Mouse (Mus musculus): ENCODE data around the gene Ddi2.

Ddi2 gene

DNA sequence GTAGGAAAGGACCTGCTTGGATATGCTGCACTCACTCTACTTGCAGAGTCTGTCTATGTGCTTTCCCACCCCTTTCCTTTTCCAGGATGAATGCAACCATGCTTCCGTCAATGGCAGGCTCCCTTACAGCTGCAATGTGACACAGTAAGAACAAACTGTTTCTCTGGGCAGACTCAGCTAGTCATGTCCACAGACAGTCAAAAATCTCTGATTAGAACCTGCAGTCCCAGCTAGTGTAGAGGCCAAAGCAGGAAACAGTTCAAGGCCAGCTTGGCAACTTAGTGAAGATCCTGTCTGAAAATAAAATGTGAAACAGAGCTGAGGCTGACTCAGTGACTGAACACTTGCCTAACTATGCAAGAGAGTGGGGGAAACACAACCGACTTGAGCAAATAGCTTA is 18.6 kb downstream of the Ddi2 start:
- intact Hi-C loops (cut with DNase I) = no loop called here

DNA sequence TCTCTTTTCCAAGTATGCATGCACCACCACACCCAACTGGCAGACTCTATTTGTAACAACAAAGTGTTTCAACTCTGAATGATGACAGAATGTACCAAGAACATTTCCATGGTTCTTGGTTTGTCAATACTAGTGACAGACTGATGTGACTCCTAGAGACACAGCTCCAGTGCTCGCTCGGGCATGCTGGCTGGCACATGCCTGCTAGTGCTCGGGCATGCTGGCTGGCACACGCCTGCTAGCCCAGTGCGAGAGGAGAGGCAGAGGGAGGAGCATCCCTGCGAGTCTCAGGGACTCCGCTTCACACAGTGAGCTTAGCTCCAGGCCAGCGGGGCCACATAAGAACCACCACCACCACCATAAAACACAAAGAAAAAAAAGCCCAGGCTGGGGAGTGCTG is 28.5 kb downstream of the Ddi2 start:
- intact Hi-C loops (cut with DNase I) = no loop called here

DNA sequence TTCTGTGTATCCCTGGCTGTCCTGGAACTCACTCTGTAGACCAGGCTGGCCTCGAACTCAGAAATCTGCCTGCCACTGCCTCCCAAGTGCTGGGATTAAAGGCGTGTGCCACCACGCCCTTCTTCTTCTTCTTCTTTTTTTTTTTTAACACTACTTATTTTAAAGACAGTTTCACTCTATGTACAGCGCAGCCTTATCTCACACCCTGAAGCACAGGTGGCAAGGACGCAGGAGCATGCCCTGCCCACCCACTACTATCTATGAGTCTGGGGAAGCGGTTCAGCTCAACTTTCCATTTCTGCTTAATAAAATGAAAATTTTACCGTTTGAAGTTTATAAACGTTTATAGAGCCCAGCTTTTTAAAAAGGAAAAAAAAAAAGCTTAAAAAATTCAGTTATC is 34.7 kb downstream of the Ddi2 start:
- intact Hi-C loops (cut with DNase I) = no loop called here

DNA sequence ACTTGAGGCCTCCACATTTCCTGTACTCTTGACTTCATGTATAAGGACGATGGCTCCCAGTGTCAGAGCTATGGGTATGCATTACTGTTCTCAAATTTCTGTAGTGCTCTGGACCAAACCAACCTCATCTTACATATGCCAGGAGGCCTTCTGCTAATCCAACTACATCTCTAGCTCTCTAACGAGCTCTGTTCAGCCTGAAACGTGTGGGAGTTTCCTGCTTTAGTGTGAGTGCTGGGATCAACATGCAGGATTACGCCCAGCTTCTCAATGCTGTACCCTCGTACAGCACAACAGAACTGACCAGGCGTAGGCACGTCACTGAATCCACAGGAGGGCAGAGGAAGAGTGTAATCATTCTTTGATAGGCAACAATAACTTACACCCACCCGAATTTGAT is 36.7 kb downstream of the Ddi2 start:
- intact Hi-C loops (cut with DNase I) = no loop called here

DNA sequence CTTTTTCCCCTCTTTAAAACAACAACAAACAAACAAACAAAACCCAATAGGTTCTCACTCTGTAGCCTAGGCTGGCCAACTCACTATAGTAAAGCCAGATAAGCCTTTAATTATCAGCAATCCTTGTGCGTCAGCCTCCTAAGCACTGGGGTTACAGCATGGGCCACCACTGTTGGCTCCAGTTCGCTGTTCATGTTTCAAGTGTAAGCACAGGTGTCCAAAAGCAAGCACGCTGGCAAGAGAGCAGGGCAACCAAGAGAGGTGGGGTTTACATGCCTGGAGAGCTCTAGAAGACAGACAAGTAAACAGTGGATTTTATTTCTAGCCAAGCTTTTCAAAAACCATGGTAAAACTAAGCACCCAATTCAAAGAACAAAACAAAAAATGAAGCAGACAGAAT is 37.1 kb downstream of the Ddi2 start:
- intact Hi-C loops (cut with DNase I) = no loop called here

DNA sequence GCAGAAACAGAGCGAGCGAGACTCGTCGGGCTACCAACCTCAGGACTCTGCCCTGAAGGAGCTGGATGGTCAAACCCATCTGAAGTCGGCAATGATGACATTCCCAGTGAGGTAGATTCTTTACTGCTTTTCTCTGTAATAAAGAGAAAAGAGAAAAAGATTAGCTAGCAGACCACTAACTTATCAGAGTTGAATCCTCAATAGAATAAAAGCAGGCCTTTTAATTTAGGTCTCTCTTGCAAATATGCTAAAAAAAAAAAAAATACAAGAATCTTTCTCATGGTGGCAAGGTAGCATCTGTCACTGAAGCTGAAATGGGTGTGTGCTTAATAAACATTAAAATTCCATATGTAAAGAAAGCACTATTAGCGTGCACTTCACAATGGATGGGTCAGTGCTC is 37.7 kb downstream of the Ddi2 start, which contains the start of gene Rsc1a1:
Gene Rsc1a1, minus strand, starts transcription at position 101 of the 400 bp plus-strand sequence.
- intact Hi-C loops (cut with DNase I) = no loop called here

DNA sequence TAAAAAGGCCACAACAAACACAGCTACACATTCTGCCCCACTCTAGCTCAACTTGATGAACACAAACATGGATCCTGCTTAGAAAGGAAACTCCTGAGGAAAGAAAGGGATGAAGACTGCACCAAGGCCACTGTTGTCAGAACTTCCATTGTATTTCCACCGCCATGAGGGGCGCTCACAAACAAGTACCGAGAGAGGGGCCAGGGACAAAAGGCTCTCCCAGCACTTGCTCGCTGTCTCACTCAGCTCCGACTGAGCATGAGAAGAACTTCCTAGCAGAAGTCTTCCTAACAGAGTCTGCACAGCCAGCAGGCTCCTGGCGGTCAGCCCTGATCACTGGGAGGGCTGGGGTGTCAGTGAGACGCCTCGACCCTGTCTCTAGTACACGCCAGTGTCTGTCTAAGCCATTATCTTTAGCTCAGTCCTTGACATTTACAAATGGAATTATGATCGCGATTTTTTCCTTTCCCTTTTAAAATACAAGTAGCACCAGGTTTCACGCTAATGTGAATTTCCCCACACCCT is 40.5 kb downstream of the Ddi2 start:
- intact Hi-C loops (cut with DNase I) = no loop called here

DNA sequence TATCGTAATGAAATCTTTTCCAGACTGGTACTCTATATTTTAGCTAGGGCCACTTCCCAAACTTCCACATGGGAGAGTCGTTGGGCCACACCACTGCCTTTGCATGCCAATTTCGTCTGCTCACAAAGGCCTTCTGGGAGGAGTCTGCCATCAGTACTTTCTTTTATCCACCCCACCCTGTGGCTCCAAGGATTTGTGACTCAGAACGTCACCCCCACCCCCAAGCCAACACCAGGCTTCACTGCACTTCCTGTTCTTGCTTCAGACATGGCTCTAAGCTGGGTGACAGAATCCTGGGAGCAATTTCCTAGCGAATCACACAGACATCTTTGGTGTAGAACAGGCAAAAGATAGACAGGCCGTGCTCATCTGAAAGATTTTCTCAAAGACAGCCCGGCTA is 41.5 kb downstream of the Ddi2 start:
- intact Hi-C loops (cut with DNase I) = no loop called here

DNA sequence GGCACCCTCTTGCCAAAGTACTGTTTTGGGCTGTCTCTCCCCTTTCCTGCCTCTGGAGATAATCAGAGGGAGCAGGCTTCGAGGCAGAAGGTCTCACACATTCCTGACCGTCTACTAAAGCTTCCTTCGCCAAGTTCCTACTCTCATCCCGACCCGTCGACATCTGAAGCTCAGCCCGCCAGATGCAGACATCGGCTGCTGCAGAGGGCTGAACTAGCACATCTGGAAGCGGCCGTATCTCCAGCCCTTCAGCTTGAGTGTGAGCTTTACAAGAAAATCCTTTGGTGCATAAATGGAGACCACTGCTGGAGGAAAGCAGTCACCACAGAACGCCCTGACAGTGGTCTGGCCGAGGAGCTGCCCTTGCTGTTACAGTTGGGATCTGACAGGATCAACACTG is 42.3 kb downstream of the Ddi2 start:
- intact Hi-C loops (cut with DNase I) = no loop called here

DNA sequence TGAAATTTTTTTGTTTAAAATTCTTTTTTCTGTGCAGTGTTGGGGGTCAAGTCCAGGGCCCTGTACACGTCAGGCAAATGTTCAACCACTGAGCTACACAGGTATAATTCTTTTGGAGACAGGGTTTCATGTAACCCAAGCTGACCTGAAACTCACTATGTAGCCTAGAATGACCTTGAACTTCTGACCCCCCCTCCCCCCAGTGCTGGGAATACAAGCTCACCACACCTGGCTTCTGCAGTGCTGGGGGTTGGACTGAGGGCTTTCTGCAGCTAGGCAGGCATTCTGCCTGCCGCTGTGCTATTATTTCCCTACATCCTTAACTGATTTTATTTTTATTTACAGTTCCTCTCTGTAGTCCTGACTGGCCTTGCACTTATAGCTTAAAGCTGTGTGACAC is 44.2 kb downstream of the Ddi2 start:
- intact Hi-C loops (cut with DNase I) = no loop called here

DNA sequence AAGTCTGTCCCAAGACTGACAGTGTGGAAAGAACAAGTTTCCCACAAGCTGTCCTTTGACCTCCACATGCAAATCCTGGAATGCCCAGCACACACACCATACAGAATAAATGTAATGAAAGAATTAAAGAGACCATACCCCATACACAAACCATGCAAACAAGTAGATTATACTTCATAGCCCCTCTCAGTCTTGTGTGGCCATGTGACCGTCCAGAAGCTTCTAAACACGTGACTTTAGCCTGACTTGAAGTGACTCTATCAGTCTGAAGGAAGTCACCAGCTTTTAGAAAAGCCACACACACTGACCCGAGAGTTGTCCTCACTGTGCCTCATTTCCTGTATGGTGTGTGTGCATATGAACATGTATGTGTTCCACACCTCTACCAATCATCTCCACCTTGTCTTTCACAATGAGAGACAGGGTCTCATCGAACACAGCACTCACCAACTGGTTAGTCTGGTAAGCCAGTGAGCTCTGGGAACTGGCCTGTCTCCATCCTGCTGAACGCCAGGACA is 46.7 kb downstream of the Ddi2 start:
- intact Hi-C loops (cut with DNase I) = no loop called here

DNA sequence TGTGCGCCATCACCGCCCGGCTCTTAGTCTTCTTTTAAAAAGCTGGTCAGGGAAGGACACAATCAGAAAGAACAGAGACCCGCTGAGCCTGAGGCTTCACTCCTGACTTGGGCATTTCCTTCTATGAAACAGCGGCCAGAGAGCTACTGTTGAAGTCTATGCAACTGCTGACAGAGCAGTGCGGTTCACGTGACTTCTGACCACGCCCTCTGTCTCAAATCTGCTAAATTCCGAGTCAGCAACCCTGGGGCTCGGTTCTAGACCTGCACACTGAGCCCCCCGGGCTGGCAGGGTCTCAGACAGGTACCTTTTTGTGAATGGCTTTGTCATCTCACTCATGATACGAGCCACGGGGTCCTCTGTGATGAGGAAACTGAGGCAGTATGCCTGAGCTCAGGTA is 50.9 kb downstream of the Ddi2 start:
- intact Hi-C loops (cut with DNase I) = no loop called here

DNA sequence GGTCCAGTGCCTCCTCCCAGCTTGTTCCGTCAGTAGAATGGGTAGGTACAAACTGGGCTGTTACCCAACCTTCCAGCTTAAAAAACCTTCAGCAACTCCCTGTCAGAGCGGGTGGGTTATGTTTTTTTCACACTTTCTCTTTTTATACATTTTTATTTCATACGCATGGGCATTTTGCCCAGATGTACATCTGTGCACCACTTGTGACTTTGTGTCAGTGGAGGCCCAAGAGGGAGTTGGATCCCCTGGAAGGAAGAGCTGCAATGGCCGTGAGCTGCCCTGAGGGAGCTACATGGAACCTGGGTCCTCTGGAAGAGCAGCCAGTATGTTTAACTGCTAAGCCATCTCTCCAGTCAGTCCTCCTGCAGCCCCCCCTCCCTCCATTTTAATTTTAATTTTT is 51.8 kb downstream of the Ddi2 start:
- intact Hi-C loops (cut with DNase I) = no loop called here

DNA sequence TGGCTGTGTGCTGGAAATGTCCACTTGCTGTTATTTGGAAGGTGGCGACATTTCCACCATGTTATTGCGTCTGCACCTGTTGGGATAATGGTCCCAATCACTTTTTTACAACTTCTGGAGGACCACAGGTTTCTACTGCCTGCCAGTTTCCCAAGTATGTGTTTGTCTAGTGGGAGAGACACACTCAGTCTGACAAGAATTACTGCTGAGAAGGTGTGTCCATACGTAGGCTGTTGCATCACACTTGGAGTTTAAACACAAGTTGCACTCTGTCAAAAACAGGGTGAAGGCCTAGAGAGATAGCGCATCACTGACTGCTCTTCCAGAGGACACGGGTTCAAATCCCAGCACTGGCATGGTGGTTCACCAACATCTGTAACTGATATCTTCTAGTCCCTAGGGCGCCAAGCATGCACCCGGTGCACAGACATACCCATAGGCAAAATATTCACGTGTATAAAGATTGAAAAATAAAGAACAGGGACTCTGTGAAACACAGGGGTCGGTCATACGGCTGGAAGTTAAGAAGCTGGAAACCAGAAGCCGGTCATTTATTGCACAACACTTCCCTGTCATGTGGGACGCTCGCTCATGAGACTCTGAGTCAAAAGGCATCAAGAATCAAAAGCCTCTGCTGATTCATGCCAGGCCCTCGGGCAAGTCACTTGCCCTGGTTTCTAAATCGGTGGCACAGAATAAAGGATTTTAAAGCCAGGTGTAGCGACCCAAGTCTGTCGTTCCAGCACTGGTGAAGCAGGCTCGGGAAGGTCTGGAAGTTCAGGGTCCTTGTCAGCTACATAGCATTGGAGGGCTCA is 53.1 kb downstream of the Ddi2 start:
- intact Hi-C loops (cut with DNase I) = no loop called here

DNA sequence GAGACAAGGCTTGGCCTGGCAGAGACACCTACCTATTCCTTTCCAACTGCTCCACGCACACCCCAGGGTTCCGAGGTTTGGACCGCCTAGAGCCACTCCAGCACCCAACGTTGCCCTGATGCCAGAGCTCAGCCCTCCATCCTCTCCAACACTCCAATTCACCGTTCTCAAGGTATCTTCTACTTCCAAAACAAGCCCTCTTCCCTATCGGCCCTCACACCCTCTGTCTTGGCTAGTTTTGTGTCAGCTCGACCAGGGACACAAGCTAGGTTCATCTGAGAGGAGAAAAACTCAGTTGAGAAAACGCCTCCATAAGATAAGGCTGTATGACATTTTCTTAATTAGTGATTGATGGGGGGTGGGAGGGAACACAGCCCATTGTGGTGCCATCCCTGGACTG is 58.4 kb downstream of the Ddi2 start, which contains the start of gene Plekhm2:
Gene Plekhm2, minus strand, starts transcription at position 101 of the 400 bp plus-strand sequence.
- intact Hi-C loops (cut with DNase I) = no loop called here

DNA sequence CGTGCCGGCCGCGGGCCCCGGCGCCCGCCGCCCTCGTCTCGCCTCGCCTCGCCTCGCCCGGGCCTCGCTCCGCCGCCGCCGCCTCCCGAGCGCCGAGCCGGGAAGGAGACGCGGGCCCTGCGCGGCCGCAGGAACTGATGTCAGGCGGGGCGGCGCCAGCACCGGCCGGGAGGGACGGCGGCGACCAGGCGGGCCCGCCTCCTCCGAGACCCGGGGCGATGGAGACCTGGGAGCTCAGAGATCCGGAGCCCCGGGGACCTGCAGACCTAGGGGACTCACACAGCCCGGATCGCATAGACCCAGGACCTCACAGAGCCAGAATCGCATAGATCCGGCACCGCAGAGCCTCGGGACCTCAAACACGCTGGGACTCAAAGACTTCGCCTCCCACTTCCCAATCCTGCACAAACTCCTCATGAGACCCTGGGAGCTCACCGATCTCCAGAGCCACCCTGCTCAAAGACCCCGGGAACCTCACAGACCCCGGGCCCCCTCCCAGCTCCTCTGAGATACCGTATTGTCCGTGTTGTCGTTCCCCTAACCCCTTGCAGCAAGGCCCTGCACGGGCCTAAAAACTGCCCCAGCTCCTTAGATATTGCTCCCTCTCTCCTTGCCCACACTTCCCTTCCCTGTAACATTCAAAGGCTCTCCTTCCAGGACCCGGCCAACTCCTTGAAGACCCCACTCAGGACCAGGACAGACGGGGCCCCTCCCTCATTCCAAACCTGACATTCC is 59.0 kb downstream of the Ddi2 start:
- intact Hi-C loops (cut with DNase I) = no loop called here

DNA sequence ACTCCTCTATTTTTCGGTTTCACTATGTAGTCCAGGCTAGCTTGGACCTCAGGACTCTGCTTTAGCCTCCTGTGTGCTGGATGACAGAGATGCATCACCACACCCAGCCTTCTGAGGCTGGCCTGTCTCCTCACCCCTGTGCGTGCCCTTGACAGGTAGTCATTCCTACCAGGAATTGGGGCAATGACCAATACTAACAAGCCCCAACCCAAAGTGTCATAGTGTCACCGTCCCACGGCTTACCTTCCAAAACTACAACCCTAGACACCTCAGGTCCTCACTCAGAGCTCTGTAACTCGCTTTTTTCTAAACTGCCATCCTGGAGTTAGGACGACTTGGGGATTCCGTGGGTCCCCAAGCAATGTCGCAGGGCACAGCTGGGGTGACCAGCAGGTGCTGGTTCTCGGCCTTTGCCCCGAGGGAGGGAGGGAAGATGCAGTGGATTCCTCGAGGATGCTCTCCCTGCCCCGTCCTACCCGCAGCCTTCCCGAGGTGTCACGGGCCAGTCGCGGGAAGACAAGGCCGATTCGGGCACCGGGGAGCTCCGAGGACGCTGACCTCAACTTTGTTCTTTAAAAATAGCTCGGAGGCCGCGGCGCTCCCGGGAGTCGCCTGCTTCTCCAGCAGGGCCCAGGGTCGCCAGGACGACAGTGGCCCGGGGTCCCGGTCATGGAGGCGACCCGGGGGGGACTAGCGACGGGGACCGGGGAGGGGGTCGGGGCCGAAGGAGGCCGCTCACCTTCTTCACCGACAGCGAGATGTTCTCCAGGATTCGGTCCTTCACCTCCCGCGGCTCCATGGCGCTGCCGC is 59.9 kb downstream of the Ddi2 start:
- intact Hi-C loops (cut with DNase I) = no loop called here

DNA sequence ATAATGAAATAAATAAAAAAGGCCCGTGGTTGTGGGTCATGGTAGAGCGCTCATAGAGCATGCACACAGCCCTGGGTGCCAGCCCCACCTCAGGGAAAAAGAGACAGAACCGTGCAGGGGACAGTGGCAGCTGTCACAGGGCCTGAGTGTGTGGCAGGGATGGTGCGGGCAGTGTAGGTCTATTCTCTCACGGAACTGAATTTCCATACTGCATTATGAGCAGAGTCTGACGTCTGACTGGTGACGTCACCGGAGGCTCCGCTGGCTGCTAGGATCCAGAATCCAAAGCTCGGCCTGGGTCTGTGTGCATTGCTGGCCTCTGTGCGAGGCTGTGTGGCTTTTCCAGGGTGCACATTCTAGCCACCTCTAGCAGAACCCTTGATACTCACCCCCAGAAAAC is 62.3 kb downstream of the Ddi2 start:
- intact Hi-C loops (cut with DNase I) = no loop called here

DNA sequence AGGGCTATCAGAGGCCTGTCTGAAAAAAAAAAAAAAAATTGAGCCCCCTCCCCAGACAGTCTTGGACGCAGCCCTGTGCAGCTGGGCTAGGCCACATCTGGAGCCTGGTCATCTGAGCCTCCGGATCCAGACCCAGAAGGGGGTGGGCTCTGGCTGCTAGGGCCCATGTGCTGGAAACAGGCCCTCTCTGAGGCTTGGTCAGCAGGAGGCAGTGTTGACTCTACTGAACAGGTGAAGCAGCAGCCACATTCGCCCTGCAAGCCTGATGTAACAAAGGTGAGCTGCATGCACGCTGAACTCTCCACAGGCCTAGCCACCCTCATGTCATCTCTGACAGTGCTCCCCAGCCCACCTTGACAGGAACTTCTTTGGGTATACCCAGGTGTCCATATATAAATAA is 63.5 kb downstream of the Ddi2 start:
- intact Hi-C loops (cut with DNase I) = no loop called here

DNA sequence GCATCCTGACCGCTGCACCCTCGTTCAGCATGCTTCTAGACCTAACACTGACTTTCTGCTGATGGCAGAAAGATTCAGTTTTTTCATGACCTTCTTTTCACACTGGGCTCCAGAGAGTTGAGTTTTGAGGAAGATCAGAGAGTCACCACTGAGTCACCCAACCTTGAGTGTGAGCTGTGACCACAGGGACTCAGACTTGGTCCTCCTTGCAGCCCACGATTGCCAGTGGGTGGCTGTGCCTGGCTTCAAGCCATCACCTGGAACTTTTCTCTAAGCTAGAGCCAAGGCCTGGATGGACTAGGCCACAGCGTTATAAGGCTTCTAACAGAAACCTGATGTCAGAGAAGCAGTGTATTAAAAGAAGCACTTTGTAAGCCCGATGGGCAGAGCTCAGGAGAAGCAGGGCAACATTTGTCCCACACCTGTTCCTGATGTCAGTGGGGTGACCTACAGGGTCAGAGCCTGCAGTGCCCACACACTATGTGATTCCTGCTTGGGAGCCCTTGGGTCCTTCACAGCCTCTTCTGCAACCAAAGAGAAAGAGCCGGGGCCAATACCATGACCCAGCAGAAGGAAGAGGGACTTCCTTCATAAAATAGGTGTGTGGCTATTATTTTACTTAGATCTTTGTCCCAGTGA is 64.3 kb downstream of the Ddi2 start:
- intact Hi-C loops (cut with DNase I) = no loop called here

DNA sequence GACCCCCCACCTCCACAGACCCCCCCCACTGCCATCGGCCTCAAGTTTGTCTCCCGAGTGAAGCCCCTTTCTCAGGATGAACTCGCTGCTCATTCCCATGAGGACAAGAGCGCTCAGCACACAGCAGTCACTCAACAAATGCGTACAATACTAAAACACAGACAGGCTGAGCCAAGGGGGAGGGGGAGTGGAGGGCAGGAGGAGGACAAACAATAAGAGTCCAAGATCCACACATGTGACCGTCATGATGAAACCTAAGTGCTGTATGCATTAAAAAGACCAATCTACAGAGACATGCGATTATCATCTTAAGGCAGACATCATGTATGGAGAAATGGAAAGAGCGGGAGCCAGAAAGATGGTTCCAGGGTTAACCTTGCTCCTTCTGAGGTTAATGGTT is 66.3 kb downstream of the Ddi2 start:
- intact Hi-C loops (cut with DNase I) = no loop called here
